Mouse (Mus musculus): ENCODE data around the gene Large1. TPM values are rescaled to one million over a fixed set of nuclear protein-coding genes. Genes with fewer than 3 reads are reported as not detected.
"Not testable (repeated sequence)": the region's sequence is repeated elsewhere in the genome, so short reads cannot be mapped to it uniquely, and the experiment has no call there.

The Large1 gene
- total RNA-seq, 2 experiments from 2014 or later, result 1.4 to 1.9 TPM

GRCm38 (mm10) chr8:73302947-73303346 is 50.4 kb downstream of the Large1 start:
- no peak for ATAC-seq (replicated peaks; ENCODE audit: poor library complexity, severe bottlenecking)

DNA sequence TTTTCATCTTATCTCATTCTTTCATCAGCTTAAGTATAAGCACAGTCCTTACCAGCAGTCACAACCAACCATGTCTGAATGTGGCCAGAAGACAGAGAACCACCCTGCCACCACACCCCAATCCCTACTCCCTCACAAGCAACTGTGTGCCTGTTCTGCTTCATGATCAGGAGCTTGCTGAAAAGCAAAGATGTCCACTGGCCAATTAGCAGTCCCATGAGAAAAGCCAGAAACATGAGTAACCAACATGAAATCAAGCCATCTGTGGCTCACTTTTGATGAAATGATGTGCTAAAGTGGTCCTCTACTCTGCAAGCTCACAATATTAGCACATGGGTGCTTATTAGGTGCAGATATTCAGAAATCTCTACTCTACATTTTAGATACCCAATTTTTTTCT is 57.8 kb downstream of the Large1 start:
- no peak for ATAC-seq (replicated peaks; ENCODE audit: poor library complexity, severe bottlenecking)

DNA sequence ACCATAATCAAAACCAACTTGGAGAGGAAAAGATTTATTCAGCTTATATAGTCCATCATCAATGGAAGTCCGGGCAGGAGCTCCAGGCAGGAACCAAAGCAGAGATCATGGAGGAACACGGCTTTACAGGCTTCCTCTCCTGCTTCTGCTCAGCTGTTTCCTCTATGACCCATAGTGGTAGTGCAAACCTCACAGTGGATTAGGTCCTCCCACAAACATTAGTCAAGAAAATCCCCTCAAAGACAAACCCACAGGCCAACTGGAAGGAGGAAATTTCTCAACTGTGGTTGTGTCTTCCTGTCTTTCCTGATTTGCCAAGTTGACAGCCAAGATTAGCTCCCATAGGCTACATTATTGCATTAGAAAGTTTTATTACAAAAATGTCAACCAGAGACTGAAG is 59.7 kb downstream of the Large1 start:
- ATAC-seq (replicated peaks; ENCODE audit: poor library complexity, severe bottlenecking), result peak; percentile 99

DNA sequence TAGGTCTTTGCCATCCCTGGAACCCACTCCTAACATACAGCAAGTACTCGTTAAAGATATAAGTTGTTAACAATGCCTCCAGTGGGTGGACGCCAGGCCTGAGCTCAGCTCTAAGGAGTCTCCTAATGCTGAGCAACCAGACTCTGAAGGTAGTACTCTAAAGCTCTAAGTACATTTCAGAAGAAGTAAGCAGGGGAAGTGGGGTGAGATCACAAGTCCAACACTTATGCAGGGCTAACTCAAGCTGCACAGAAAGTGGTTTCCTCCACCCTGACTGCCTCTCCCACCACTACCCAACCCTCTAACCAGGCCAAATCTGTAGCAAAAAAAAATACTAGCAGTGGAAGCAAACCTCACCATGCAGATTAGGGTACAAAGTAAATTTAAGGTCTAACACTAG is 61.7 kb downstream of the Large1 start:
- no peak for ATAC-seq (replicated peaks; ENCODE audit: poor library complexity, severe bottlenecking)

DNA sequence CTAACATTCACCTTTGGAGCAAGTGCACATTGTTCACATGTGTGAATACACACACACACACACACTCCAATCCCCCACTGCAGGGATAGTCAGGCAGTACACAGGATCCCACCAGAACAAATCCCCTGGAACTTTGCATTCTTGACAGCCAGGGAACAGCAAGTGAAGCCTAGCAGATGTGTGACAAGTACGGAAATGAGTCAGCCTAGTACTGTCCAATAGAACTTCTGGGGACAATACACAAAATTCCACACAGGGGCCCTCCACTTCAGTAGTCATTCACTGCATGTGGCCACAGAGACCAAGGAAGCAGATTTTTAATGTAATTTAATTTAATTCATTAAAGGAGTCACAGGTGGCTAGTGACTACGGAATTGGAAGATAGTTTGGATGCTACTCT is 62.7 kb downstream of the Large1 start:
- no peak for ATAC-seq (replicated peaks; ENCODE audit: poor library complexity, severe bottlenecking)

DNA sequence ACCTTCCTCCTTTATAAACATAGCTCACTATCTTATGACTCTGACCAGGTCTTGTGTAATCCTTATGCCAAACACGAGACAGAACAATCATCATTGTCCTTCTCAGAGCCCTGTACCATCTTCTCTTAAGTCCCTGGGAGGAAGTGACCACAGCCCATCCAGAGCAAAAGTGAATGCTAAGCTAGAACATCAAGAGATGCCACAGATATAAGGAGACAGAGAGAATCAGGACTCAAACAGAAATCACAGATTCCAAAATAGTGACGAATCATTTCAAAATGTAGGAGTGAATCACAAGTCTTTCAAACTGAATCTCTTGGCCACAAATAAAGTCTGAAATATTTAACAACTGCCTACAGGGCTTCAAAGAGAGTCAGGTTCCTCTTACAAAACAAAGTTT is 63.5 kb downstream of the Large1 start:
- ATAC-seq (replicated peaks; ENCODE audit: poor library complexity, severe bottlenecking), result no peak

GRCm38 (mm10) chr8:73281996-73282395 is 71.3 kb downstream of the Large1 start:
- no peak for ATAC-seq (replicated peaks; ENCODE audit: poor library complexity, severe bottlenecking)

DNA sequence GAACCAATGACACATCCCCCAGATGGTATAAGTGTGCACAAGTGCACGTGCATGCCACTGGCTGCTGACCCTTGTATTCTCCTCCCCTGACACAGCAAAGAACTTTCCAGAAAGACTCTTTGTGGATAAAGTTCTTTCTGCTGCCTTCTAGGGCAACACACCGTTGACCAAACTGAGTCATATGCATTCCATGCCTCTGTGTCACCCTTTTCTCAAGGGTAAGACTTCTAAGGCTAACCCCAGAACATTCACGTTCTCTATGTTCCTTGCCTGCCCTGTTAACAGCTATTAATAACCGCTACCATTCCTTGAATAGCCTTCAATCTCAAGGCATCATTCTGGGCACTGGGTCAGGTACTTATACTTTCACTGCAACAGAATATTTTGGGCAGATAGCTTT is 77.3 kb downstream of the Large1 start:
- ATAC-seq (replicated peaks; ENCODE audit: poor library complexity, severe bottlenecking), result no peak

GRCm38 (mm10) chr8:73275445-73275844 is 77.9 kb downstream of the Large1 start:
- ATAC-seq (replicated peaks; ENCODE audit: poor library complexity, severe bottlenecking), result not testable (repeated sequence)

DNA sequence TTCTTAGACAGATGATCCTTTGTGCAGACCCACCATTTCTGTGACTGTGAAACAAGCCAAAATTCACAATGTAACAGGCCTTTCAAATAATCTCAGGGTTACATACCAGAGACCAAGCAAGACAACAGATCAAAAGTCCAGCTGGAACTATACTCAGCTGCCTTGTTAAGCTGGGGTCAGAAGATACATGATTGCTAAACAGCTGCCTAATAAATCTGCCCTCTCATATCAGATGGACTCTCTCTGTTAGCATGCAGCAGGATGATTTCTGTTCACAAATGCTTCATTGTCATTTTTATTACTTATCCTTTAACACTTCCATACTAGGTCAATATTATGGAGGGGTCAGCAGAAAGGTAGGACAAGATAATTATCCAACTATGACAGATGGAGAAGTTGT is 80.2 kb downstream of the Large1 start:
- ATAC-seq (replicated peaks; ENCODE audit: poor library complexity, severe bottlenecking), result no peak

DNA sequence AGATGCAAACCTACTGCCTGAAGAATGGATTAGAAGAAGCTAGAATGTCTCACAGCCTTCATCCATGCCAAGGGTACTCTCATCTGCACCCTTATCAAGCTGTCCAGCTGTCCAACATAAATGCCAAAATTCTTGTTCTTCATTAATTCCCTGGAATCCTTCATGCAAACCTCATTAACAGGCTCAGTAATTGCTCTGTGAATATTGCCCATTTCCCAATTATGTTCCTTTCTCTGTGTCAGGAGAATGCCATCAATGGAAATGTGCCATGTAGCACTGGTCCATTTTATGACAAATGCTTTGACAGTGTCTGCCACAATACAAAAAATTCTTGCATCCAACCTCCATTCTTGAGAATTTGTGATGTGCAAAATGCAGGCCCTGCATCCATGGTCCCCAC is 82.3 kb downstream of the Large1 start:
- ATAC-seq (replicated peaks; ENCODE audit: poor library complexity, severe bottlenecking), result no peak

DNA sequence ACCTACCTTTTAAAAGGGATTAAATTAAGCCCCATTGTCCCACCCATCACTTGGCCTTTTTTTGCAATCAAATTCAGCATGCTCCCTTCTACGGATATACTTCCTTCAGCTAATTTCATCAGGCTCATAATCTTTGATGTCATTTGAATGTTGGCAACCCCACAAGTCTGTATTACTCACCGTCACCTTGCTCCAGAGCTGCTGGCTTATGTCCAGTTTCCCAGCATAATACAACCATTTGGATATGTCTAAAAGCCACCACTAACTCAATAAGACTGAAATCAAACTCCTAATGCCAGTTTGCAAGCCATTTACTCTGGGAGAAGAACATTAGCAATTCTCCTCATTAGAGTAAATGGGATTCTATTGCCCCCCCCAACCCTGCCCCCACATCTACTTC is 95.4 kb downstream of the Large1 start:
- ATAC-seq (replicated peaks; ENCODE audit: poor library complexity, severe bottlenecking), result no peak

GRCm38 (mm10) chr8:73244186-73244585 is 109.2 kb downstream of the Large1 start:
- ATAC-seq (replicated peaks; ENCODE audit: poor library complexity, severe bottlenecking), result no peak

DNA sequence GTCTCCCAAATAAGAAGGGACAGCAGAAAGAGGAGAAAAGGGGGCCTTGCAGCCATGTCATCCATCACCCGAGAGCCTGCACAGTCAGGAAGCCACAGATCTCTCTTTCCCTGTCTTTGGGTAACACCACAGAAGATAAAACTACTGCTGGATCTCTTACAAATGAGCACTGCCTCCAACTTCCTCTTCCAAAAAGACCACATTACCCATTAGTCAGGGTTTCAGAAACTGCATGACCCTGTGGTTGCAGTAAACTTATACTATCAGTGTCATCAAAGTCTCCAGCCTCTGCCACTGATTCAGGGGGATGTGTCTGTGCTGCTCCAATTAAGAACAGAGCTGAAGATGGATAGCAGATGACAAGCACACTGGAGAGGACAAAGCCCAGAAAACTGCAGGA is 111.3 kb downstream of the Large1 start:
- ATAC-seq (replicated peaks; ENCODE audit: poor library complexity, severe bottlenecking), result peak; percentile 87

- no peak; the same call in 1 of the 2 replicates for ATAC-seq (replicated peaks; ENCODE audit: poor library complexity, severe bottlenecking)
Observed at GRCm38 (mm10) chr8:73234209-73234608, 119.1 kb downstream of the Large1 start.

DNA sequence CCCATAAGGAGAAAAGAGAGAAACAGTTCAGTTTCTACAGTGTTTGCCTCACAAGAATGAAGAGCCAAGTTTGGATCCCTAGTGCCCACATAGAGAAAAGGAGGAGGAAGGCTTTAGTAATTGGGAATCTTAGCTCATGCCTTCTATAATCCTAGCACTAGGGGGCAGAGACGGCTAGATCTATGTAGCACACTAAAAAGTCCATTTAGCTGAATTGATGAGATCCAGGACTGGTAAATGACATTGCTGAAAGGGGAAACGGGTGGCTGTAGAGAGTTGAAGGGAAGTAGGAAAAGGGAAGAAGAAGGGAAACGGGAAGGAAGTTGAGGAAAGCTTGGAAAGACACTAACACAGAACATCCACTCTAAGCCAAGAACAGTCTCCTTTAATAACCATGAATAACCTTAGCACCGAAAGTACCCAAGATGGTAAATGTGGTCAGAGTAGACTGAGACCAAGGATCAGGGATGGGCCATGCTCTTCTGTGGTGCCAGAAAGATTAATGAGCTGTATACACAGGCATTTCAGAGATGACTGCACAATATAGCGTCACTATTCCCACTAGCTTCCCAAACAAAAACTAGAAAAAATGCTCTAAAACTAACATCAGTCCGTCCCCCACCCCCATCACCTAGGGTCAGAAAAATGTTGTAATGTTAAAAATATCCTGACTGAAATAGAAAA is 119.8 kb downstream of the Large1 start:
- peak; percentile 68 for ATAC-seq (replicated peaks; ENCODE audit: poor library complexity, severe bottlenecking)

GRCm38 (mm10) chr8:73226841-73227240 is 126.5 kb downstream of the Large1 start:
- ATAC-seq (replicated peaks; ENCODE audit: poor library complexity, severe bottlenecking), result no peak

GRCm38 (mm10) chr8:73225654-73226053 is 127.7 kb downstream of the Large1 start:
- no peak for ATAC-seq (replicated peaks; ENCODE audit: poor library complexity, severe bottlenecking)

DNA sequence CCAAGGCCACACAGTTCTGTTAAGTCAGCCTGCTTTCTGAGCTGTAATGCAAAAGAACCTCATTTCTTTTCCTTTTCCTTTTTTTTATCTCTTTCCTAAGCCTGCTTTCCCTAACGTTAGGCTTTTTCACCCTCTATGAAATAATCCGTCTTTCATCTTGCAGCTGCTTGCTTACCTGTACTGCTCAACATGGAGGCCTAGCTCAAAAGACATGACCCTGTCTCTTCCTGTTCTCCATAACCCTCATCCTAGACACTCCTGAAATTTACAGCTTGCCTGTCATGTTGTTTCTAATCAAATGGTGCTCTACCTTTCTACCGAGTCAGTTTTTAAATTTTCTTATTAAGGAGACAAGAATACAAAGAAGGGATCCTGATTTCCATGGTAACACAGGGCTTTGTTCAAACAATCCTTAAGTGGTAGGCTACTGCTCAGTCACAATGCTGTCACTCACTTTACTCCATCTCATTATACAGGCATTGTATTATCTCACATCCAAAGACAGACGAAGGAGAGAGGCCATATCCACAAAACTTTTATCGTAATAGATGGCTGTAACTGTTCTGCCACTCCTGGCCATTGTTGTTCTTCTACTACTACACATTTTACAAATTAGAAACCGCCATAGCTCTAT is 134.0 kb downstream of the Large1 start:
- no peak for ATAC-seq (replicated peaks; ENCODE audit: poor library complexity, severe bottlenecking)

DNA sequence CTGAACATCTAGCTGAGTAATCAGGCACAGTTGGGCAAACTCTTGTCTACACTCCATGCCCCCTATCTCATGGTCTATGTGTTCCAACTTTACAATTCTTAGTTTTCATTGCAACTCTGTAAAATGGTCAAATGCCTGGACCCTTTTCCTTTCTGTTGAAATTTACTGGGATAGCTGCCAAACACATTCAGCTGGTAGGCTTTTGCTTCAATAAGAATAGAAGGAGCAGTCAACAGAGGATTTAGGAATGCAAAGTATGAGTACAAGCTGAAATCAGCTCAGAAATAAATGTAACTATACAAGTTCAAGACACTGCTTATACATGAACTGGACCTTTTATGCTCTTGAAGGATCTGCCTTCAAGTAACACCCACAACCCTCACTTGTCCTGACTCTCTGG is 146.5 kb downstream of the Large1 start:
- ATAC-seq (replicated peaks; ENCODE audit: poor library complexity, severe bottlenecking), result no peak

GRCm38 (mm10) chr8:73201854-73202253 is 151.5 kb downstream of the Large1 start:
- ATAC-seq (replicated peaks; ENCODE audit: poor library complexity, severe bottlenecking), result no peak

DNA sequence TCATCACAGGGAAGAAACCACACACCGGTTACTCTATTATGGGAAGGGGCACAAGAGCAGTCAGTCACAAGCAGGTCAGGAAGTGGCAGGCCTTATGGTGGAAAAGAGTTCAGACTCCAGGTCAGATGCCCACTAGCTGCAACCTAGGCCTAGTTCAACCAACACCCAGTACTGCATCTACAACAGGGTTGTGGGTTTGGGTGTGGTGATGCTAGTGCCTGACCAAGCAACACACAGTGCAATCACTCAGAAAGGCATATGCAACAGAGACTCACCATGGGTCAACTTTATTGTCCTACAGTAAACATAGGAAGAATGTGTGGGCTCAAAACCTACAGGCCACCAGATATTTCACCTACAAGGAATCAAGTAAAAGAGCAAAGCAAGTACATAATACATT is 155.6 kb downstream of the Large1 start:
- ATAC-seq (replicated peaks; ENCODE audit: poor library complexity, severe bottlenecking), result no peak
